Mouse (Mus musculus) kidney, adult 2 months (tissue): Measurements from ENCODE around the gene Cops8. TPM values are rescaled to one million over a fixed set of nuclear protein-coding genes. Genes with fewer than 3 reads are reported as not detected.

Source experiments
- DNase-seq: peaks from one replicate; pipeline ENCODE4 v3.0.0; 2021
- H3K27ac ChIP-seq: fragments of 200-500 bp; 2 replicates; pipeline ENCODE4 v1.5.1; 2012; ENCODE audit warnings: low read depth, low read length, control low read depth, inconsistent platforms; ENCODE audit not compliant: insufficient read depth
- H3K27me3 ChIP-seq: fragments of 200-500 bp; replicated peaks from 2 replicates; pipeline ENCODE4 v1.6.1; 2012; ENCODE audit warnings: mild to moderate bottlenecking, moderate library complexity, low read length, inconsistent platforms; ENCODE audit not compliant: control insufficient read depth, insufficient read depth
- H3K36me3 ChIP-seq: fragments of 200-500 bp; 2 replicates; pipeline ENCODE4 v1.6.1; 2012; ENCODE audit warnings: mild to moderate bottlenecking, moderate library complexity, low read length, inconsistent platforms; ENCODE audit not compliant: control insufficient read depth, insufficient read depth
- H3K4me1 ChIP-seq: fragments of 200-500 bp; 2 replicates; pipeline ENCODE4 v1.6.1; 2011; ENCODE audit warnings: low read length; ENCODE audit not compliant: control insufficient read depth, insufficient read depth
- H3K4me3 ChIP-seq: fragments of 200-500 bp; 2 replicates; pipeline ENCODE4 v1.5.1; 2011; ENCODE audit warnings: mild to moderate bottlenecking, low read depth, low read length, control low read depth; ENCODE audit not compliant: insufficient read depth
- CTCF ChIP-seq: fragments of 200-500 bp; conservative IDR thresholded peaks from 2 replicates; pipeline ENCODE4 v1.5.1; 2011; ENCODE audit warnings: low read depth, mild to moderate bottlenecking, control low read depth, low read length, moderate library complexity, mixed read lengths; ENCODE audit not compliant: insufficient read depth, insufficient read length
- POLR2A ChIP-seq: fragments of 200-500 bp; IDR thresholded peaks from one replicate; pipeline ENCODE4 v1.6.1; 2011; ENCODE audit warnings: low read depth, low read length, control low read depth
- WGBS: fragments of 180-500 bp; shearing (Covaris S2); methylation state at CpG from one replicate; pipeline ENCODE4 v1.1.7; 2018; 5-methylcytosine and 5-hydroxymethylcytosine counted together
- polyA plus RNA-seq: library from polyadenylated mRNA; depleted of rRNA; stranded (reverse); fragments of >200 nt; gene quantifications from 2 replicates; pipeline ENCODE4 v1.2.3, GENCODE M21; 2012

Gene Cops8
- polyA plus RNA-seq, 1 experiment, result 39.7 TPM

GRCm38 (mm10) chr1:90601096-90601495 lies 1.7 kb upstream of the Cops8 start:
- no peaks in the 10 kb centered on the region for H3K27me3 ChIP-seq
- no peak for TF ChIP-seq CTCF
- no peak for TF ChIP-seq POLR2A
- H3K4me3 ChIP-seq, result no peak overlapping the region
- no peaks in the 10 kb centered on the region for H3K36me3 ChIP-seq
- no peaks in the 10 kb centered on the region for H3K4me1 ChIP-seq
- no peak overlapping the region for H3K27ac ChIP-seq
- 76% methylated on average over 3 of the region's 3 CpGs for WGBS
- DNase-seq, result no peak

GRCm38 (mm10) chr1:90603561-90603887 lies 743 bp downstream of the Cops8 start:
- no peak for DNase-seq
- 1% methylated on average over 26 of the region's 26 CpGs for WGBS
- no peaks in the 10 kb centered on the region for H3K27me3 ChIP-seq
- TF ChIP-seq CTCF, result no peak
- no peak for TF ChIP-seq POLR2A
- H3K27ac ChIP-seq, result no peak overlapping the region
- H3K4me3 ChIP-seq, result peak overlapping the region; percentile 84
- H3K4me1 ChIP-seq, result no peaks in the 10 kb centered on the region
- H3K36me3 ChIP-seq, result no peaks in the 10 kb centered on the region

- WGBS, result 86% methylated on average over 5 of the region's 5 CpGs
- no peak for DNase-seq
- H3K36me3 ChIP-seq, result peaks cover 2% of the 10 kb centered on the region; the same call in 1 of the 2 replicates
- no peaks in the 10 kb centered on the region for H3K27me3 ChIP-seq
- no peaks in the 10 kb centered on the region for H3K4me1 ChIP-seq
- TF ChIP-seq POLR2A, result no peak
- H3K4me3 ChIP-seq, result no peak overlapping the region
- no peak overlapping the region for H3K27ac ChIP-seq
Measured at GRCm38 (mm10) chr1:90609363-90609762, 6.6 kb downstream of the Cops8 start.

GRCm38 (mm10) chr1:90617258-90617657 lies 14.5 kb downstream of the Cops8 start:
- no peaks in the 10 kb centered on the region for H3K27me3 ChIP-seq
- H3K4me1 ChIP-seq, result no peaks in the 10 kb centered on the region
- no peak overlapping the region for H3K4me3 ChIP-seq
- H3K27ac ChIP-seq, result no peak overlapping the region
- DNase-seq, result peak; percentile 46
- H3K36me3 ChIP-seq, result no peaks in the 10 kb centered on the region; the same call in 1 of the 2 replicates
- TF ChIP-seq CTCF (no peak), POLR2A (no peak)
- WGBS, result 63% methylated on average over 7 of the region's 7 CpGs

- WGBS, result 78% methylated on average over 6 of the region's 6 CpGs
- Histone ChIP-seq H3K36me3 (no peaks in the 10 kb centered on the region), H3K27me3 (no peaks in the 10 kb centered on the region), H3K4me1 (no peaks in the 10 kb centered on the region), H3K27ac (no peak overlapping the region), H3K4me3 (no peak overlapping the region)
- TF ChIP-seq POLR2A (no peak), CTCF (no peak)
- no peak for DNase-seq
Measured at GRCm38 (mm10) chr1:90633415-90634030, 30.7 kb downstream of the Cops8 start.

GRCm38 (mm10) chr1:90634205-90634745 lies 31.5 kb downstream of the Cops8 start:
- no peaks in the 10 kb centered on the region for H3K36me3 ChIP-seq
- WGBS, result 69% methylated on average over 3 of the region's 3 CpGs
- DNase-seq, result no peak

GRCm38 (mm10) chr1:90638335-90638734 lies 35.6 kb downstream of the Cops8 start:
- TF ChIP-seq CTCF (no peak), POLR2A (no peak)
- 44% methylated on average over 7 of the region's 7 CpGs for WGBS
- no peak overlapping the region for H3K4me3 ChIP-seq
- DNase-seq, result peak; percentile 26
- no peak overlapping the region for H3K27ac ChIP-seq
- no peaks in the 10 kb centered on the region for H3K36me3 ChIP-seq
- H3K4me1 ChIP-seq, result no peaks in the 10 kb centered on the region
- no peaks in the 10 kb centered on the region for H3K27me3 ChIP-seq

More at GRCm38 (mm10) chr1:90634205-90634745, 31.5 kb downstream of the Cops8 start:
- Histone ChIP-seq H3K27ac (no peak overlapping the region), H3K27me3 (no peaks in the 10 kb centered on the region), H3K4me3 (no peak overlapping the region), H3K4me1 (no peaks in the 10 kb centered on the region)
- no peak for TF ChIP-seq CTCF
- TF ChIP-seq POLR2A, result no peak
